Mouse (Mus musculus) kidney, adult 2 months (tissue): Measurements from ENCODE around the gene Scyl1.

ENCODE experiments used
- CTCF ChIP-seq: fragments of 200-500 bp; conservative IDR thresholded peaks from 2 replicates; pipeline ENCODE4 v1.5.1; 2011; ENCODE audit warnings: low read depth, mild to moderate bottlenecking, control low read depth, low read length, moderate library complexity, mixed read lengths; ENCODE audit not compliant: insufficient read depth, insufficient read length
- POLR2A ChIP-seq: fragments of 200-500 bp; IDR thresholded peaks from one replicate; pipeline ENCODE4 v1.6.1; 2011; ENCODE audit warnings: low read depth, low read length, control low read depth

DNA sequence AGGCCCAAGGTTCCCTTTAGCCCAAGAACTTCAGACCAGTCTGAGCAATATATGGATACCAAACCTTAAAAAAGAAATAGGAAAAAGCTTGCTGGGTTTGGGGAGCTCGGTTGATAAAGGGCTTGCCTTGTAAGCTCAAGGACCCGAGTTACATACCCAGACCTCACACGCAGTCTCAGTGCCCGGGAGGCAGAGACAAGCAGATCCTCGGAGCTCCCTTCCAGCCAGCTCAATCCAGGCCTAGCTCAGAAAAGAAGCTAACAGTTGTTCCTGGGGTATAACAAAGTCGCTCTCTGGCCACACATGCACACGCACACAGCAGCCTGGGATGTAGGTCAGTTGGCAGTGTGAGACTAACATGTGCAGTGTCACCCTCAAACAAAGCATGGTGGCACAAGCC, 16.7 kb upstream of the Scyl1 start:
- no peak for TF ChIP-seq CTCF
- no peak for TF ChIP-seq POLR2A
